Mouse (Mus musculus) embryonic facial prominence, embryonic 14.5 days (tissue): ENCODE data around the gene Pik3r6. TPM values are rescaled to one million over a fixed set of nuclear protein-coding genes. Genes with fewer than 3 reads are reported as not detected.
A peak's percentile ranks its signal among the peaks of the same experiment; 100 is the strongest.

Experiments
- ATAC-seq: fragments of 200-750 bp; cut with Nextera tagmentation; 2 replicates; pipeline ENCODE4 v1.8.0; 2017; ENCODE audit warnings: low read depth, moderate number of reproducible peaks, moderate TSS enrichment
- DNase-seq: peaks from one replicate; pipeline ENCODE4 v3.0.0-alpha.2; 2015; ENCODE audit warnings: low spot score
- H3K27ac ChIP-seq: fragments of 300-500 bp; sonication (generic); replicated peaks from 2 replicates; pipeline ENCODE4 v1.5.1; 2014; ENCODE audit warnings: low read depth, mild to moderate bottlenecking, low read length, moderate library complexity
- H3K27me3 ChIP-seq: fragments of 300-500 bp; sonication (generic); replicated peaks from 2 replicates; pipeline ENCODE4 v1.6.1; 2014; ENCODE audit warnings: low read length; ENCODE audit not compliant: control insufficient read depth, insufficient read depth
- H3K36me3 ChIP-seq: fragments of 300-500 bp; sonication (generic); 2 replicates; pipeline ENCODE4 v1.6.1; 2014; ENCODE audit warnings: low read length, mixed read lengths; ENCODE audit not compliant: control insufficient read depth, insufficient read depth
- H3K4me1 ChIP-seq: fragments of 300-500 bp; sonication (generic); 2 replicates; pipeline ENCODE4 v1.6.1; 2014; ENCODE audit warnings: antibody characterized with exemption, low read length; ENCODE audit not compliant: control insufficient read depth, insufficient read depth
- H3K4me2 ChIP-seq: fragments of 300-500 bp; sonication (generic); 2 replicates; pipeline ENCODE4 v1.6.1; 2014; ENCODE audit warnings: low read depth, mild to moderate bottlenecking, low read length, moderate library complexity, mixed read lengths
- H3K4me3 ChIP-seq: fragments of 300-500 bp; sonication (generic); 2 replicates; pipeline ENCODE4 v1.5.1; 2014; ENCODE audit warnings: low read depth, mild to moderate bottlenecking, low read length
- H3K9ac ChIP-seq: fragments of 300-500 bp; sonication (generic); 2 replicates; pipeline ENCODE4 v1.6.1; 2014; ENCODE audit warnings: low read depth, mild to moderate bottlenecking, low read length, moderate library complexity, mixed read lengths
- H3K9me3 ChIP-seq: fragments of 300-500 bp; sonication (generic); 2 replicates; pipeline ENCODE4 v1.6.1; 2016; ENCODE audit warnings: low read length; ENCODE audit not compliant: control insufficient read depth
- WGBS: fragments of 180-500 bp; shearing (Covaris S2); extraction: QIAGEN DNeasy Blood & Tissue Kit; methylation state at CpG from one replicate; pipeline ENCODE4 v1.1.7; 2014; 5-methylcytosine and 5-hydroxymethylcytosine counted together
- polyA plus RNA-seq: library from polyadenylated mRNA; unstranded; fragments of >200 nt; fragmentation: Nextera tagmentation; extraction: Ambion mirVana; gene quantifications from 2 replicates; pipeline ENCODE4 v1.2.1, GENCODE M21; 2014

Pik3r6 gene
- polyA plus RNA-seq, 1 experiment from 2014 or later: 2.8 TPM

- WGBS: 59% methylated on average over 9 of the region's 9 CpGs
These were observed 34.7 kb upstream of the Pik3r6 start for GRCm38 (mm10) chr11:68467962-68468612.

GRCm38 (mm10) chr11:68468886-68469285, 33.9 kb upstream of the Pik3r6 start:
- no peaks in the 10 kb centered on the region for H3K27me3 ChIP-seq
- no peak overlapping the region for H3K4me3 ChIP-seq
- no peak overlapping the region for H3K4me2 ChIP-seq
- 72% methylated on average over 4 of the region's 4 CpGs for WGBS
- no peak for DNase-seq
- H3K27ac ChIP-seq: no peak overlapping the region
- no peaks in the 10 kb centered on the region for H3K4me1 ChIP-seq
- ATAC-seq: no peak
- no peaks in the 10 kb centered on the region for H3K9me3 ChIP-seq
- H3K9ac ChIP-seq: no peak overlapping the region
- no peaks in the 10 kb centered on the region for H3K36me3 ChIP-seq

More at GRCm38 (mm10) chr11:68467962-68468612, 34.7 kb upstream of the Pik3r6 start:
- H3K4me3 ChIP-seq: no peak overlapping the region
- H3K4me2 ChIP-seq: no peak overlapping the region
- no peaks in the 10 kb centered on the region for H3K9me3 ChIP-seq
- H3K4me1 ChIP-seq: no peaks in the 10 kb centered on the region
- H3K27ac ChIP-seq: no peak overlapping the region
- no peak overlapping the region for H3K9ac ChIP-seq
- H3K36me3 ChIP-seq: no peaks in the 10 kb centered on the region
- ATAC-seq (no peak), DNase-seq (peak; percentile 7)
- no peaks in the 10 kb centered on the region for H3K27me3 ChIP-seq

- 73% methylated on average over 5 of the region's 5 CpGs for WGBS
- no peak for ATAC-seq
- Histone ChIP-seq H3K4me3 (no peak overlapping the region), H3K9me3 (no peaks in the 10 kb centered on the region), H3K4me2 (no peak overlapping the region), H3K27ac (no peak overlapping the region), H3K27me3 (no peaks in the 10 kb centered on the region), H3K4me1 (no peaks in the 10 kb centered on the region), H3K36me3 (no peaks in the 10 kb centered on the region), H3K9ac (no peak overlapping the region)
- no peak for DNase-seq
These were observed 30.5 kb upstream of the Pik3r6 start for GRCm38 (mm10) chr11:68472162-68472849.

- Histone ChIP-seq H3K4me3 (no peak overlapping the region), H3K27ac (no peak overlapping the region), H3K9ac (no peak overlapping the region), H3K4me2 (no peak overlapping the region), H3K36me3 (no peaks in the 10 kb centered on the region), H3K4me1 (no peaks in the 10 kb centered on the region), H3K27me3 (no peaks in the 10 kb centered on the region), H3K9me3 (no peaks in the 10 kb centered on the region)
- ATAC-seq (no peak), DNase-seq (no peak)
- 73% methylated on average over 6 of the region's 6 CpGs for WGBS
These were observed 28.2 kb upstream of the Pik3r6 start for GRCm38 (mm10) chr11:68474600-68474999.

- no peak for ATAC-seq
- Histone ChIP-seq H3K4me2 (no peak overlapping the region), H3K9ac (no peak overlapping the region), H3K27me3 (no peaks in the 10 kb centered on the region), H3K36me3 (no peaks in the 10 kb centered on the region), H3K9me3 (no peaks in the 10 kb centered on the region), H3K4me1 (no peaks in the 10 kb centered on the region), H3K27ac (no peak overlapping the region), H3K4me3 (no peak overlapping the region)
- WGBS: 87% methylated on average over 7 of the region's 7 CpGs
- DNase-seq: peak; percentile 11
These were observed 27.1 kb upstream of the Pik3r6 start for GRCm38 (mm10) chr11:68475676-68476075.

GRCm38 (mm10) chr11:68477661-68478060, 25.2 kb upstream of the Pik3r6 start:
- H3K4me1 ChIP-seq: no peaks in the 10 kb centered on the region
- H3K9me3 ChIP-seq: no peaks in the 10 kb centered on the region
- H3K27me3 ChIP-seq: no peaks in the 10 kb centered on the region
- 77% methylated on average over 6 of the region's 6 CpGs for WGBS
- ATAC-seq (no peak), DNase-seq (peak; percentile 30)
- no peak overlapping the region for H3K27ac ChIP-seq
- no peaks in the 10 kb centered on the region for H3K36me3 ChIP-seq
- no peak overlapping the region for H3K4me2 ChIP-seq
- H3K9ac ChIP-seq: no peak overlapping the region
- H3K4me3 ChIP-seq: no peak overlapping the region

- no peak for ATAC-seq
- no peak overlapping the region for H3K4me2 ChIP-seq
- H3K4me3 ChIP-seq: no peak overlapping the region
These were observed 24.2 kb upstream of the Pik3r6 start for GRCm38 (mm10) chr11:68478574-68478981.

GRCm38 (mm10) chr11:68480660-68481059, 22.2 kb upstream of the Pik3r6 start:
- ATAC-seq (no peak), DNase-seq (no peak)
- Histone ChIP-seq H3K36me3 (no peaks in the 10 kb centered on the region), H3K27ac (no peak overlapping the region), H3K4me3 (no peak overlapping the region), H3K9me3 (no peaks in the 10 kb centered on the region), H3K4me1 (no peaks in the 10 kb centered on the region), H3K27me3 (no peaks in the 10 kb centered on the region), H3K4me2 (no peak overlapping the region), H3K9ac (no peak overlapping the region)
- 94% methylated on average over 4 of the region's 4 CpGs for WGBS

More at GRCm38 (mm10) chr11:68478574-68478981, 24.2 kb upstream of the Pik3r6 start:
- DNase-seq: peak; percentile 57
- H3K36me3 ChIP-seq: no peaks in the 10 kb centered on the region
- no peaks in the 10 kb centered on the region for H3K27me3 ChIP-seq
- H3K4me1 ChIP-seq: no peaks in the 10 kb centered on the region
- no peak overlapping the region for H3K27ac ChIP-seq
- 65% methylated on average over 3 of the region's 3 CpGs for WGBS
- no peak overlapping the region for H3K9ac ChIP-seq
- H3K9me3 ChIP-seq: no peaks in the 10 kb centered on the region

GRCm38 (mm10) chr11:68482001-68482400, 20.8 kb upstream of the Pik3r6 start:
- ATAC-seq: no peak
- DNase-seq: no peak
- Histone ChIP-seq H3K4me2 (no peak overlapping the region), H3K36me3 (no peaks in the 10 kb centered on the region), H3K4me3 (no peak overlapping the region), H3K4me1 (no peaks in the 10 kb centered on the region), H3K27me3 (no peaks in the 10 kb centered on the region), H3K9ac (no peak overlapping the region), H3K9me3 (no peaks in the 10 kb centered on the region), H3K27ac (no peak overlapping the region)
